Mouse (Mus musculus) liver, embryonic 15.5 days (tissue): ENCODE data around the gene Rbp4. TPM values are rescaled to one million over a fixed set of nuclear protein-coding genes. Genes with fewer than 3 reads are reported as not detected.

Experiments used
- ATAC-seq: fragments of 200-750 bp; cut with Nextera tagmentation; 2 replicates; pipeline ENCODE4 v1.8.0; 2017; ENCODE audit warnings: moderate number of reproducible peaks, mild to moderate bottlenecking, moderate library complexity; ENCODE audit not compliant: insufficient read depth
- H3K27ac ChIP-seq: fragments of 300-500 bp; sonication (generic); replicated peaks from 2 replicates; pipeline ENCODE4 v1.5.1; 2015; ENCODE audit warnings: mild to moderate bottlenecking, inconsistent platforms
- H3K27me3 ChIP-seq: fragments of 300-500 bp; sonication (generic); 2 replicates; pipeline ENCODE4 v1.6.1; 2015; ENCODE audit warnings: mild to moderate bottlenecking, inconsistent platforms
- H3K36me3 ChIP-seq: fragments of 300-500 bp; sonication (generic); replicated peaks from 2 replicates; pipeline ENCODE4 v1.6.1; 2015; ENCODE audit warnings: moderate library complexity, mild to moderate bottlenecking, inconsistent platforms
- H3K4me1 ChIP-seq: fragments of 300-500 bp; sonication (generic); replicated peaks from 2 replicates; pipeline ENCODE4 v1.6.1; 2015; ENCODE audit warnings: inconsistent platforms
- H3K4me2 ChIP-seq: fragments of 300-500 bp; sonication (generic); 2 replicates; pipeline ENCODE4 v1.6.1; 2015; ENCODE audit warnings: moderate library complexity, mild to moderate bottlenecking, inconsistent platforms
- H3K4me3 ChIP-seq: fragments of 300-500 bp; sonication (generic); replicated peaks from 2 replicates; pipeline ENCODE4 v1.5.1; 2015; ENCODE audit warnings: mild to moderate bottlenecking, inconsistent platforms
- H3K9ac ChIP-seq: fragments of 300-500 bp; sonication (generic); 2 replicates; pipeline ENCODE4 v1.6.1; 2015; ENCODE audit warnings: moderate library complexity, mild to moderate bottlenecking, inconsistent platforms
- H3K9me3 ChIP-seq: fragments of 300-500 bp; sonication (generic); replicated peaks from 2 replicates; pipeline ENCODE4 v1.6.1; 2016; ENCODE audit warnings: inconsistent platforms
- WGBS: fragments of 180-500 bp; shearing (Covaris S2); methylation state at CpG from one replicate; pipeline ENCODE4 v1.1.7; 2015; ENCODE audit warnings: mixed read lengths; ENCODE audit not compliant: insufficient replicate concordance; 5-methylcytosine and 5-hydroxymethylcytosine counted together
- polyA plus RNA-seq: library from polyadenylated mRNA; unstranded; fragments of >200 nt; fragmentation: Nextera tagmentation; extraction: Ambion mirVana; gene quantifications from 2 replicates; pipeline ENCODE4 v1.2.1, GENCODE M21; 2015

Gene Rbp4
- polyA plus RNA-seq = 1,815 and 1,906 TPM in 2 replicates

- Histone ChIP-seq H3K4me1 (peaks cover 3% of the 10 kb centered on the region; the same call in 1 of the 2 replicates), H3K4me3 (peak within 1 kb of the TSS; percentile 52), H3K9ac (peak within 1 kb of the TSS; percentile 25; the same call in 1 of the 2 replicates), H3K27me3 (peaks cover 36% of the 10 kb centered on the region), H3K9me3 (no peaks in the 10 kb centered on the region), H3K4me2 (peak within 1 kb of the TSS; percentile 52), H3K27ac (peak within 1 kb of the TSS; percentile 88), H3K36me3 (no peaks in the 10 kb centered on the region)
- WGBS = 42% methylated on average over 6 of the region's 6 CpGs
- ATAC-seq = peak; percentile 29; the same call in 1 of the 2 replicates
These were observed at the start of gene Rbp4 for GRCm38 (mm10) chr19:38125219-38125610. TSS of gene Rbp4 (minus strand) at chr19:38125281.

- Histone ChIP-seq H3K36me3 (0 out of 2 replicates have a peak, but pooled peaks cover 7% of the 10 kb centered on the region), H3K4me2 (no peak overlapping the region; the same call in 1 of the 2 replicates), H3K27ac (no peak overlapping the region), H3K9me3 (no peaks in the 10 kb centered on the region), H3K4me1 (0 out of 2 replicates have a peak, but pooled peaks cover 4% of the 10 kb centered on the region), H3K4me3 (no peak overlapping the region), H3K9ac (no peak overlapping the region), H3K27me3 (no peaks in the 10 kb centered on the region)
- ATAC-seq = no peak
- 30% methylated on average over 2 of the region's 2 CpGs for whole genome bisulfite sequencing
These were observed 39.6 kb upstream of the Rbp4 start for GRCm38 (mm10) chr19:38164633-38165032.

GRCm38 (mm10) chr19:38161648-38162354 is 36.7 kb upstream of the Rbp4 start:
- Histone ChIP-seq H3K4me1 (0 out of 2 replicates have a peak, but pooled peaks cover 4% of the 10 kb centered on the region), H3K9me3 (no peaks in the 10 kb centered on the region), H3K4me2 (peak overlapping the region; percentile 37), H3K27me3 (no peaks in the 10 kb centered on the region), H3K9ac (no peak overlapping the region), H3K36me3 (no peaks in the 10 kb centered on the region), H3K4me3 (peak overlapping the region; percentile 26), H3K27ac (peak overlapping the region; percentile 76)
- WGBS = 62% methylated on average over 21 of the region's 21 CpGs
- peak; percentile 77 for ATAC-seq

GRCm38 (mm10) chr19:38156243-38156642 is 31.2 kb upstream of the Rbp4 start:
- Histone ChIP-seq H3K9ac (no peak overlapping the region), H3K27ac (no peak overlapping the region), H3K4me1 (0 out of 2 replicates have a peak, but pooled peaks cover 4% of the 10 kb centered on the region), H3K9me3 (no peaks in the 10 kb centered on the region), H3K4me2 (no peak overlapping the region), H3K36me3 (no peaks in the 10 kb centered on the region), H3K4me3 (no peak overlapping the region), H3K27me3 (no peaks in the 10 kb centered on the region)
- ATAC-seq = no peak
- WGBS = 70% methylated on average over 1 of the region's 1 CpGs

- WGBS = 25% methylated on average over 4 of the region's 4 CpGs
- ATAC-seq = no peak
These were observed 18.6 kb upstream of the Rbp4 start for GRCm38 (mm10) chr19:38143540-38144271.

GRCm38 (mm10) chr19:38134806-38135205 is 9.7 kb upstream of the Rbp4 start:
- H3K27ac ChIP-seq = peak overlapping the region; percentile 55; the same call in 1 of the 2 replicates

More at GRCm38 (mm10) chr19:38143540-38144271, 18.6 kb upstream of the Rbp4 start:
- H3K4me2 ChIP-seq = no peak overlapping the region
- H3K9me3 ChIP-seq = no peaks in the 10 kb centered on the region
- H3K4me3 ChIP-seq = no peak overlapping the region
- no peak overlapping the region for H3K27ac ChIP-seq
- no peaks in the 10 kb centered on the region for H3K27me3 ChIP-seq
- H3K36me3 ChIP-seq = no peaks in the 10 kb centered on the region
- no peak overlapping the region for H3K9ac ChIP-seq
- H3K4me1 ChIP-seq = no peaks in the 10 kb centered on the region

GRCm38 (mm10) chr19:38133986-38134385 is 8.9 kb upstream of the Rbp4 start:
- Histone ChIP-seq H3K4me1 (peaks cover 19% of the 10 kb centered on the region), H3K4me2 (no peak overlapping the region), H3K9me3 (no peaks in the 10 kb centered on the region), H3K36me3 (no peaks in the 10 kb centered on the region), H3K27me3 (no peaks in the 10 kb centered on the region), H3K27ac (peak overlapping the region; percentile 55; the same call in 1 of the 2 replicates), H3K9ac (no peak overlapping the region), H3K4me3 (no peak overlapping the region)
- WGBS = 56% methylated on average over 11 of the region's 11 CpGs
- ATAC-seq = peak; percentile 82

More at GRCm38 (mm10) chr19:38134806-38135205, 9.7 kb upstream of the Rbp4 start:
- no peaks in the 10 kb centered on the region for H3K9me3 ChIP-seq
- H3K4me2 ChIP-seq = no peak overlapping the region
- H3K4me3 ChIP-seq = no peak overlapping the region
- WGBS = 43% methylated on average over 6 of the region's 6 CpGs
- peaks cover 19% of the 10 kb centered on the region for H3K4me1 ChIP-seq
- ATAC-seq = no peak
- H3K36me3 ChIP-seq = no peaks in the 10 kb centered on the region
- H3K9ac ChIP-seq = no peak overlapping the region
- no peaks in the 10 kb centered on the region for H3K27me3 ChIP-seq

- H3K4me2 ChIP-seq = no peak within 1 kb of the TSS
- no peaks in the 10 kb centered on the region for H3K27me3 ChIP-seq
- H3K27ac ChIP-seq = 0 out of 2 replicates have a peak within 1 kb of the TSS, but pooled peaks have one; percentile 41
- peaks cover 19% of the 10 kb centered on the region for H3K4me1 ChIP-seq
- H3K9me3 ChIP-seq = no peaks in the 10 kb centered on the region
- H3K36me3 ChIP-seq = no peaks in the 10 kb centered on the region
- 58% methylated on average over 6 of the region's 6 CpGs for WGBS
- no peak within 1 kb of the TSS for H3K9ac ChIP-seq
- no peak within 1 kb of the TSS for H3K4me3 ChIP-seq
- no peak for ATAC-seq
These were observed 7.4 kb upstream of the Rbp4 start, which contains the start of gene Pde6c for GRCm38 (mm10) chr19:38132481-38132880. TSS of gene Pde6c (plus strand) at chr19:38132781.

- no peak for ATAC-seq
- H3K4me3 ChIP-seq = no peak overlapping the region
- H3K27me3 ChIP-seq = peaks cover 36% of the 10 kb centered on the region
- peaks cover 3% of the 10 kb centered on the region; the same call in 1 of the 2 replicates for H3K4me1 ChIP-seq
- H3K4me2 ChIP-seq = no peak overlapping the region
- H3K27ac ChIP-seq = no peak overlapping the region
- no peaks in the 10 kb centered on the region for H3K36me3 ChIP-seq
- H3K9me3 ChIP-seq = no peaks in the 10 kb centered on the region
- 44% methylated on average over 8 of the region's 8 CpGs for WGBS
- no peak overlapping the region for H3K9ac ChIP-seq
These were observed 1.6 kb upstream of the Rbp4 start for GRCm38 (mm10) chr19:38126656-38127055.

GRCm38 (mm10) chr19:38124401-38125218 is 471 bp downstream of the Rbp4 start:
- H3K27me3 ChIP-seq = peaks cover 36% of the 10 kb centered on the region
- H3K4me3 ChIP-seq = peak overlapping the region; percentile 52
- ATAC-seq = peak; percentile 67
- H3K27ac ChIP-seq = peak overlapping the region; percentile 88
- H3K9me3 ChIP-seq = no peaks in the 10 kb centered on the region
- H3K36me3 ChIP-seq = no peaks in the 10 kb centered on the region
- peaks cover 3% of the 10 kb centered on the region; the same call in 1 of the 2 replicates for H3K4me1 ChIP-seq
- WGBS = 1% methylated on average over 73 of the region's 77 CpGs
- peak overlapping the region; percentile 25; the same call in 1 of the 2 replicates for H3K9ac ChIP-seq
- H3K4me2 ChIP-seq = peak overlapping the region; percentile 52
